Mouse (Mus musculus) inflammation-experienced regulatory T-cells, adult 16 weeks (primary cell): ENCODE results near the gene Lyzl4. TPM values are rescaled to one million over a fixed set of nuclear protein-coding genes. Genes with fewer than 3 reads are reported as not detected.

Experiments
- polyA plus RNA-seq: library from polyadenylated mRNA; unstranded; fragments of 100-300 nt; shearing (Covaris generic); gene quantifications from one replicate; pipeline ENCODE4 v1.2.1, GENCODE M21; 2017

The Lyzl4 gene
- not detected for polyA plus RNA-seq

DNA sequence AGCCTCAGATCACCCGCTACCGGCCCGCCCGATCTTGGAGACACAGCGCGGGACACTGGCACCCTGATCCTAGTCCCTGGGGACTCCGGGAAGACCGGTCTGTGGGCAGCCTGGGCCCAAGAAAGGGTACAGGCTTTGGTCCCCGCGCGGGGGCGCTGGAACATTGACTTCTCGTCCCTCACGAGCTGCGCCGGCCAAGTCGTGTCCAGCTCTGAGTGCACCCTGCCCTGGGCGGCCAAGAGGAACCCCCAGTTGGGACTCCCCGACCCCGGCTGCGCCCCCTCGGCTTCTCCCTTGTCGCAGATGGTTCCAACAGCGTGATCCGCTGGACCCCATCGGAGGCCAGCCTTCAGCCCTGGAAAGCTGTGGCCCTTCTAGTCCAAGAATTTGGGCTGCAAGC lies at the start of gene Lyzl4:
Gene Lyzl4, minus strand, starts transcription at position 96 of the 400 bp plus-strand sequence.

DNA sequence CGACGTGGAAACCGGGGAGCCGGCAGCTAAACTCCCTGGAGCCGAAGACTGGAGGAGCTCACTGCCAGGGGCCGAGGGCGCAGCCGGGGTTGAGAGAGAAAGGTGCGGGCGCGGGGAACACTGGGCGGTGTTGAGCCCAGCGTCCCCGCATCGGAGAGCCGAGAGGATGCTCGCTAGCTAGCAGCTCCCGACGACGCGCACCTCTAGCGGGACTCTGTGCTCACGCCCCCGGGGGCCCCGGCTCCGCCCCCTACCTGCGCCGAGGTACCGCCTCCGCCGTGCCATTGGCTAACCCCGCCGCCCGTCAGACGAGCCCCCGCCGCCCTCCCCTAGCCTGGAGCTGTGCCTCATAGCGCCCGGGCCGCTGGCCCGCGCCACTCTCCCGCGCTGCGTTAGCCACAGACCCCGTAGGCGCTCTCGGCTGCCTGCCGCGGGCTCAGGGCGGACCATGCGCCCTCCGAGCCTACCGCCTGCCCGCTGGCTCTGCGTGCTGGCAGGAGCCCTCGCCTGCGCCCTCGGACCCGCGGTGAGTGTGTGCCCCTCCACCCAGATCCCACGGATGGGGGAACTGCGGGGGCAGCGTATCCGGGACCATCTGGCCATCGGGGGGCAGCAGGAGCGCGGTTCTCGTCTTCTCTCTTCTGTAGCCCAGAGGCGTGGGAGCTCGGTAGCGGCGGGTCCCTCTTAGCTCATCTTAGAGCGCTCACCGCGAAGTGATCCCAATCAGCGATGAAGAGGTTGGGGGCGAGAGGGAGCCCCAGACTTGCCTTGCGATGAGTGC lies 695 bp upstream of the Lyzl4 start, which contains the start of gene Vipr1:
Gene Vipr1, plus strand, starts transcription at position 316 of the 781 bp plus-strand sequence.

Other genes starting within 250 kb of the Lyzl4 start
- not detected for gene Cck, start 146.4 kb downstream of the Lyzl4 start, polyA plus RNA-seq
- 3.5 TPM for gene Vipr1, start 620 bp upstream of the Lyzl4 start, polyA plus RNA-seq
- 30.7 TPM for gene Sec22c, start 63.4 kb upstream of the Lyzl4 start, polyA plus RNA-seq
- 32.7 TPM for gene Ss18l2, start 68.2 kb upstream of the Lyzl4 start, polyA plus RNA-seq
- 139 TPM for gene Nktr, start 77.1 kb upstream of the Lyzl4 start, polyA plus RNA-seq
- 0.09 TPM for gene Zfp651, start 117.2 kb upstream of the Lyzl4 start, polyA plus RNA-seq
- not detected for gene Klhl40, start 135.5 kb upstream of the Lyzl4 start, polyA plus RNA-seq
- not detected for gene Hhatl, start 150.4 kb upstream of the Lyzl4 start, polyA plus RNA-seq
- gene Ccdc13, start 197.4 kb upstream of the Lyzl4 start, polyA plus RNA-seq, result not detected
- gene Higd1a, start 216.3 kb upstream of the Lyzl4 start, polyA plus RNA-seq, result 83.9 TPM